Mouse (Mus musculus): ENCODE data around the gene Ube2o.

Gene Ube2o

DNA sequence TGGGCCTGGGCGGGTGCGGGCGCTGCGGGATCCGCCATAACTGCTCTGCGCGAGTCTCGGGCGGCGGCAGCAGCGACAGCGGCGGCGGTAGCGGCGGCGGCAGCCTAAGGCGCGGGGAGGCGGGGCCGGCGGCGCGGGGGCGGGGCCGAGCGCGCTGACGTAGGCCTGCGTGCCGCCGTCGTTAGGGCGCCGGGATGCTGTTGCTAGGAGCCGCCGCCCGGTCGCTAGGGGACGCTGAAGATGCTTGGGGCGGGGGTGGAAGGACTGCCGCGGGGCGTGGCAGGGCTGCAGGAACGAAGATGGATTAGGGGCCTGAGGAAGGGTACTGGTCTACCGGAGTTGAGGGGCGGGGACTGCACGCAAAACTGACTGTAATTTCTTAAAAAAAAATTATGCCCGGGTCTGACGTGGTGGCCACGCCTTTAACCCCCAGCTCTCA, at the start of gene Ube2o:
TSS of gene Ube2o (minus strand) at position 72 of the 439 bp plus-strand sequence.
- DNase-seq (ENCODE audit: low spot score): peak; percentile 80

- DNase-seq (ENCODE audit: low spot score): no peak
Observed at GRCm38 (mm10) chr11:116630171-116630965, 49.1 kb upstream of the Ube2o start.

DNA sequence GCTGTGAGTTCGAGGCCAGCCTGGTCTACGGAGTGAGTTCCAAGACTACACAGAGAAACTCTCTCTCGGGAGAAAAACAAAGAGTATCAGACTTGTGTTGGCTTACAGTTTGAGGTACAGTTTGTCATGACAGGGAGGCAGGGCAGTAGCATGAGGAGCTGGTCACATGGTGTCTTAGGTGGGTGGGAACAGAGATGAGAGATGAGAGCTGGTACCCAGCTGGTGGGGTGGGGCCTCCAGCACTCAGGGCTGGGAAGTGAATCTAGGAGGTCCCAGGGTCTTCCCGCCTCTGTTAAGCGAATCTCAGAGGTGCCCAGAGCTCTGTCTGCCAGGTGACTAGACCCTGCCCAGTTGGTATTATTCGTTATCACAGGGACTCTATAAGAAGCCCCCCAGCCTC, 48.2 kb upstream of the Ube2o start:
- DNase-seq (ENCODE audit: low spot score): no peak

GRCm38 (mm10) chr11:116628712-116629111, 47.5 kb upstream of the Ube2o start:
- DNase-seq (ENCODE audit: low spot score): peak; percentile 95

- DNase-seq (ENCODE audit: low spot score): no peak
Observed at GRCm38 (mm10) chr11:116627072-116628020, 46.1 kb upstream of the Ube2o start.

DNA sequence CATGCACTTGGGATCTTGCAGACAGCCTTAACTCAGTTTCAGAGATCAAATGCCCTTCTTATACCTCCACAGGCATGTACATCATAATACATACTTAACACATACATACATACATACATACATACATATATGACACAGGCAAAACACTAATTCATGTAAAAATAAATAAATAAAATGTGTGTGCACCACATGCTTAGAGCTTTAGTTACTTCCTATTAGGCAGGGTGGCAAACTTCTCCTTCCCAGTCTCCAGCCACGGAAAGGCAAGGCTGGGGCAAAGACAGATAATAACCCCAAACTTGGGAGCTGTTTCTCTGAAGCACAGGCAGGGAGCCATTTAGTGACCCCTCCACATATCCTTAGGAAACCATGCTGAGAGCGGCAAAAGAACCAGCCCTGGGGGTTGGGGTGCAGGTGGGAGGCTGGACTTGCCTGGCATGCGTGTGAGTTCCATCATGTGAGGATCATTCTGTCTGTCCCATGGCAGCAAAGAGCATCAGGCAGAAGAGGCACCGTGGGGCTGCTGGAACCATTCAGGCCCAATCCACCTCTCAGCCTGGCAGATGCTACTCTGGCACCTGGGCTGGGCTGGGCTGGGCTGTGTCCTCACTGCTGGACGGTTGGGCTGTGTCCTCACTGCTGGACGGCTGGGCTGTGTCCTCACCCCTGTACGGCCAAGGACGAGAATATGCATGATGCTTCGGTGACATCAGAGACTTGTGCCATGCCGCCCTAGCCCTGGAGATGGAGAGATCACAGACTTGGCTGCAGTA, 45.2 kb upstream of the Ube2o start, which contains the start of gene Rhbdf2:
TSS of gene Rhbdf2 (minus strand) at position 721 of the 773 bp plus-strand sequence.
- no peak for DNase-seq (ENCODE audit: low spot score)

GRCm38 (mm10) chr11:116625081-116626000, 44.1 kb upstream of the Ube2o start:
- DNase-seq (ENCODE audit: low spot score): no peak

- DNase-seq (ENCODE audit: low spot score): peak; percentile 86
Observed at GRCm38 (mm10) chr11:116624131-116624832, 43.0 kb upstream of the Ube2o start.

DNA sequence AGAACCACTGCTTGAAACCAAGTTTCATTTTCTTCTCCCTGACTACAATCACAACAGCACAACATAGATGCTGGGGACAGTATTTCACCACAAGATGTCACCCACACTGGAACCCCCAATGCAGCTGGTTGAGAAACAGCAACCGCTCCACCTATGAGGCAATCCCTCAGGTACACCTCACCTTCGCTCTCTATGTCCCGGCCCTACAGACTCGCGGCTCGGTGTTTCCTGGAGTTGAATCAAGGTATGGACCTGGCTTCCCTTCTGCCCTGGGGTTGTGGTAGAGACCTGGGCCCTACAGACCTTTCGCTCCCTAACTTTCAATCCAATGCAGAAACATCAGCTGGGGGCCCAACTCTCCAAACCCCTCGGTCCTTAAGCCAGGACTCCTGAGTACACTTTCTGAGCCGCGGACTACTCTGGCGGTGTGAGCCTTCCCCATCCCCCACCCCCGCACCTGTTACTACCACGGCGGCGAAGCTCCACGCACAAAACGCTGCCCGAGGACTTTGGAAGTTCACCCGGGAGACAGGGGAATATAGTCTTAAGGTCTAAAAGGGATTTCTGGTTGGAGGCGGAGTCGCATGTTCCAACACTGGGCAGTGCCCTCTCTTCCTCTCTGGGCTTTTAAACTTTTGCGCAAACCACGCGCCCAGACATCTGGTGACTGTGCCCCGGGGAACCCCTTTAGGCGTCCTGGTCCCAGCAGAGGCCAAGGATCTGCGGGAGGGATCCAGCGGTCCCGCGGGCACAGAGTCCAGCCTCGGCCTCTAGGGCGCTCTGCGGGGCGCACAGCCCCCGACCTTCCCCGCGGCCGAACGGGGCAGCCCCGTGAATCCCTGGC, 42.3 kb upstream of the Ube2o start:
- no peak for DNase-seq (ENCODE audit: low spot score)

GRCm38 (mm10) chr11:116621258-116621704, 40.0 kb upstream of the Ube2o start:
- no peak for DNase-seq (ENCODE audit: low spot score)

DNA sequence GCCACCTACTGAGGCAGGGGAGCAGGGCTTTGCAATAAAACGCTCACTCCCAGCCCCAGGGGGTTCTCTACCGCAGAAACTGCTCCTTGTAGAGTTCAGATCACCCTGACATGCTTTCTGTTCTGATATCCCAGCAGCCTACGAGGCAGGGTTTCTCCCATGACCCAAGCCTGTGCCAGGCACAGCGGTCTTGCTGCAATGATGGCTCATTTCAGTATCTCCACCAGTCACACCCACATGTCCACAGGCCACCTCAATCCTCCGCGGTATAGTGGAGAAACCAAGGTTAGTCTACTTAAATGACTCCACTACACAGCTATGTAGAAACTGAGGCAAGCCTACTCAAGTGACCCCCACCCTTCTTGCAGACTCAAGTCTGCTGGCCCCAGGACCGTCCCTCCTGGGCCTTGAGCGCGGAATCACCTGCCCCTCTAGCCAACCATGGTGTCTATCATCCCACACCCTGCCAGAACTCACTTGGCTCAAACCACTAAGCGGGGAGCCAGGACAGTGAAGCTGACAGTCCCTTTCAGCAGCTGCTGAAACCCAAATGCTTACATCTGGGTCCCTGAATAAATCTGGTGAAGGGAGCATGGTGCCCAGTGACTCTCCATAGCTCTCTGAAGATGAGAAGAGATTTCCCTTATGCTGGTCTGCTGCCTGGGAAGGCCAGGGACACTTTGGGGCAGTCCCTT, 39.5 kb upstream of the Ube2o start:
- DNase-seq (ENCODE audit: low spot score): no peak

- DNase-seq (ENCODE audit: low spot score): no peak
Observed at GRCm38 (mm10) chr11:116620073-116620472, 38.8 kb upstream of the Ube2o start.

DNA sequence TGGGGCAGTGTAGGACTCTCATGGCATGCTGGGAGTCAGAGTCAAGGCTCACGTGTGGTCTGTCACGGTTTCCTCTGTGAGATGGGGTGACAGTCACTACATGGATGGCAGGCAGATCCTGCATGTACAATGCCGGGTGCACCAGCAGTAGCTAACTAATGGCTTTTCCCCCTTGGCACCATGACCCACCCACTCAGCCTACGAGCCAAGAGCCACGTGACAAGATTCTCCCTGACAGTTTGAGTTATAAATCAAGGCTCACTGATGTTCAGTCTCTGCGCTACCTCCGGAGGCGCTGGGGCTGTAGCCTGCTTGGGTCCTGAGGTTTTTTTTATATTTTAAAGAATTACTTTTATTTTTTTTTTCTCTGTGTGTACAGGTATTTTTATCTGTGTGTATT, 38.3 kb upstream of the Ube2o start:
- DNase-seq (ENCODE audit: low spot score): no peak

GRCm38 (mm10) chr11:116619156-116619555, 37.9 kb upstream of the Ube2o start:
- no peak for DNase-seq (ENCODE audit: low spot score)

GRCm38 (mm10) chr11:116618666-116619065, 37.4 kb upstream of the Ube2o start:
- no peak for DNase-seq (ENCODE audit: low spot score)

GRCm38 (mm10) chr11:116617641-116618040, 36.4 kb upstream of the Ube2o start:
- no peak for DNase-seq (ENCODE audit: low spot score)

- no peak for DNase-seq (ENCODE audit: low spot score)
Observed at GRCm38 (mm10) chr11:116616438-116617118, 35.3 kb upstream of the Ube2o start.

All from ovary, postnatal 14 days (tissue).